Mouse (Mus musculus): Measurements from ENCODE around the gene Sdhaf1. TPM values are rescaled to one million over a fixed set of nuclear protein-coding genes. Genes with fewer than 3 reads are reported as not detected.
A peak's percentile ranks its signal among the peaks of the same experiment; 100 is the strongest.

Gene Sdhaf1
- polyA plus RNA-seq, 1 experiment, result not detected

DNA sequence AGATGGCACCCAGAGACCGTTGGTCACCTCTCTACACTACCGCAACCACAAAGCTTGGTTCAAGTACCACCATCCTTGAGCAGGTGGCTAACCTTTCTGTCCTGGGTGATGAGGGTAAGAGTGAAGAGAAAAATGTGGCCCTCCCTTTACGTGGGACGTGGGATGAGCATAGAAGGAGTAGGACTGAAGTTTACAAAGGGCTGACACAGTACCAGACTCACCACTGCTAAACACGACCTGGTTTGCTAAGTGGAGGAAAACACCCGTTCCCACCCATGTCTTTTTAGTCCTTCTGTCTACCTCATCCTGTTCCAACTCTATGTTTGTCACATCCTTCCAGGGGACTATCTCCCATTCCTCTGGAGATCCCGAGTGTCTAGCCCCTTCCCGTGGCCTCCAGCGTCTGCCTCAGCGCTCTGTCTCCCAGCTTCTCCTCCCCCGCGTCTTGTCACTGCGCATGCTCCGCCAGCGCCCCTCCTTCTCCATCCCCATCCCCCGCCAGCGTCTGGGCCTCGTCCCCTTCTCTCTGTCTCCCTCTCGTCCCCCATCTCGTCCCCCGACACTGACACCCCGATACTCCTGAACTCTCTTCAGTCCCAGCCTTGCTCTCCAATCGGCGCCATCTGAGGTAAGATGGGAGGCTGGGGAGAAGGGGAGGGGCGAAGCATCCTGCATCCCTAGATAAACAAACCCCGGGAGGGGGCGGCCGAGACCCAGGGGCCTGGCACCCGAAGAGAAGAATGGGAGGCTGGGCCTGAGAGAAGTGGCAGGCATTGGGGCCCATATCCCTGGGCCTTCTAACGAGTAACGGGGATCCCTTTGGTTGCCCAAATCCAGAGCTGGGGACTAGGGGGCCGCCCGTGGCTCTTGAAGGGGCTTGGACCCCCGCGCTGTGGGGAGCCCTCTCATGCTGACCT, 32.2 kb downstream of the Sdhaf1 start, which contains the start of gene Clip3:
Gene Clip3, plus strand, starts transcription at position 514 of the 917 bp plus-strand sequence.
- WGBS, result 6% methylated on average over 35 of the region's 35 CpGs
- TF ChIP-seq CTCF (IDR thresholded peaks at IDR 0.05; ENCODE audit: insufficient read depth, low read depth, low read length), result no peak
- peak; percentile 93 for TF ChIP-seq POLR2A (IDR thresholded peaks at IDR 0.05; ENCODE audit: insufficient read depth, low read depth, low read length)
- peak within 1 kb of the TSS; percentile 84 for H3K27ac ChIP-seq (ENCODE audit: insufficient read depth, low read depth, low read length)
- H3K4me3 ChIP-seq (ENCODE audit: insufficient read depth, low read depth, low read length), result peak within 1 kb of the TSS; percentile 86
- peaks cover 25% of the 10 kb centered on the region for H3K4me1 ChIP-seq (ENCODE audit: control insufficient read depth, insufficient read depth, low read length)

DNA sequence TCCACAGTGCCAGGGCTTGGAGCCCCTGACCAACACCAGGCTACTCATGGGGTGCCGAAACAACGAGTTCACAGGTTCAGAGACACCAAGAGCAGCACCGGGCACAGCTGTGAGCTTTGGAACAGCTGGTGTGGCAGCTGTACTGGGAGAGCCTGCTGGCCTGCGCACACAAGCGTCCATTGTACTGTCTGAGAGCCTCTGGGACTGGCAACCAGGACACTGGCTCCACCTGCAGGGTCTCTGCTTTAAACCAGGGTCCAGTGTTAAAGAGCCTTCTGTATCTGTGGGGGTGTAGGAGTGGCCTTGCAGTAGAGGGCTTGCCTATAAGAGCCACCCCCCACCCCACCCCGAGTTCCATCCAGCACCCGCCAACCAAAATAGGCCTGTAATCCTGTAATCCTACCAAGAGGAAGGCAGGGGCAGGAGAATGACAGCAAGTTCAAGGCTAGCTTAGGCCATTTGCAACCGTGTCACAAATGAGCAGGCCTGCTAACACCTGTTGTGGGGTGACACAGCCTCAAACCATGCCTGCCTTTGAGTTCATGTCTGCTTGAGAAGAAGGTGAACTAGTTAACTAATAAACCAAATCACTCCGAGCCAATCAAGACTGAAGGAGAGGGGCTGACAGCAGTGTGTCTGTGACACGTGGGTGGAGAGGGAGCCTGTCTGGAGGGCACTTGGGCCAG, 33.8 kb downstream of the Sdhaf1 start:
- peaks cover 20% of the 10 kb centered on the region for H3K4me1 ChIP-seq (ENCODE audit: control insufficient read depth, insufficient read depth, low read length)
- TF ChIP-seq POLR2A (IDR thresholded peaks at IDR 0.05; ENCODE audit: insufficient read depth, low read depth, low read length) (no peak), CTCF (IDR thresholded peaks at IDR 0.05; ENCODE audit: insufficient read depth, low read depth, low read length) (no peak)
- no peak overlapping the region for H3K4me3 ChIP-seq (ENCODE audit: insufficient read depth, low read depth, low read length)
- 63% methylated on average over 10 of the region's 10 CpGs for WGBS
- H3K27ac ChIP-seq (ENCODE audit: insufficient read depth, low read depth, low read length), result no peak overlapping the region

- TF ChIP-seq CTCF (IDR thresholded peaks at IDR 0.05; ENCODE audit: insufficient read depth, low read depth, low read length), result no peak
- no peak for TF ChIP-seq POLR2A (IDR thresholded peaks at IDR 0.05; ENCODE audit: insufficient read depth, low read depth, low read length)
- Histone ChIP-seq H3K27ac (ENCODE audit: insufficient read depth, low read depth, low read length) (no peak overlapping the region), H3K4me3 (ENCODE audit: insufficient read depth, low read depth, low read length) (no peak overlapping the region), H3K4me1 (ENCODE audit: control insufficient read depth, insufficient read depth, low read length) (peaks cover 17% of the 10 kb centered on the region)
- 77% methylated on average over 7 of the region's 7 CpGs for WGBS
These were observed 34.5 kb downstream of the Sdhaf1 start for GRCm38 (mm10) chr7:30289071-30289713.

DNA sequence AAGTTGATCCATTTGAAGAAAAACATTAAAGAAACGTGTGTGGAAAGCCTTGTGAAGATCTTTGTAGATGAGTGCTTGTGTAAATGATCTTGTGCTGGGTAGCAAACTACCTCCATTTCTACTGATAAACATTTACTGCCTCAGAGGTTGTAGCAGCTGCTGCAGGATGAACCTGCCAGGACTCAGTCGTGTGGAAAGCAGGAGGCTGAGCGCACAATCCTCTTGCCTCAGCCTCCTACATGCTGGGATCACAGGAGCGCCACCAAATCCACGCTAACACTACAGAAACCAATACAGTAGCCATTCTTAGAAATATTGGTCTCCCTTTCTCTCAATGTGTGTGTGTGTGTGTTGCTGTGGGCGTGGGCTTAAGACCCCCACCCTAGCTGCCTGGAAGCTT, 35.6 kb downstream of the Sdhaf1 start:
- Histone ChIP-seq H3K4me1 (ENCODE audit: control insufficient read depth, insufficient read depth, low read length) (peaks cover 11% of the 10 kb centered on the region), H3K27ac (ENCODE audit: insufficient read depth, low read depth, low read length) (no peak overlapping the region), H3K4me3 (ENCODE audit: insufficient read depth, low read depth, low read length) (no peak overlapping the region)
- TF ChIP-seq POLR2A (IDR thresholded peaks at IDR 0.05; ENCODE audit: insufficient read depth, low read depth, low read length) (no peak), CTCF (IDR thresholded peaks at IDR 0.05; ENCODE audit: insufficient read depth, low read depth, low read length) (no peak)
- 61% methylated on average over 6 of the region's 6 CpGs for WGBS

DNA sequence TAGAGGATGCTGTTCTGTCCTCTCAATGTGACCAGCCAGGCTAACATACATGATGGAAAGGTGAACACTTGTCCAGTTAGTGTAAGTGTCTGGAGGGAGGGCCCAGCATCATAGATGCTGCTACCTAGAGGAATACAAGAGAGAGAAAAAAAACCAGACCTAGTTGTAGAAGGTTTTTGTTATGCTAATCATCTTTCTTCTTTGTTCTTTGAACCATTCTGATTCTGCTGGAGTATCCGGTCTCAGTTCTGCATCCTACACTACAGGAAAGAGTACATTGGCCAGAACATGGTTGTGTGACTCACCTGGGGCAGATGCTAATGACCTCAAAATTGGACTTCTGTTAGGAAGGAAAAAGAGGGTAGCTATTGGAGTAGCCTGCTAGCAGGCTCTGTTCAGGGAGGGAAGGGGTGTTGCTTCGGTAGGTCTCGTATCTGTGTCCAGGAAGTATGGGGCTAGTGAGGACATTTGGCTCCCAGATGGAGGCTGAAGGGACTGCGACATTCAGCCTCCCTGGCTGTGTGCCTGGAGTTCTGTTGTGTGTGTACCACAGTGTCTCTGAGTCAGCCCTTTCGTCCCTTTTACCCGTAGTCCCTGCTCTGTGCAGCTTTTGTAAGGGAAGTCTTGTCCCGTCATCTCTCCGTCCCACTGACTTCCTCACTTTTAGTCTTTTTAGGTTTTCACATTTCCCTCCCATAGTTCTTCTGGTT, 36.8 kb downstream of the Sdhaf1 start:
- H3K27ac ChIP-seq (ENCODE audit: insufficient read depth, low read depth, low read length), result no peak overlapping the region

DNA sequence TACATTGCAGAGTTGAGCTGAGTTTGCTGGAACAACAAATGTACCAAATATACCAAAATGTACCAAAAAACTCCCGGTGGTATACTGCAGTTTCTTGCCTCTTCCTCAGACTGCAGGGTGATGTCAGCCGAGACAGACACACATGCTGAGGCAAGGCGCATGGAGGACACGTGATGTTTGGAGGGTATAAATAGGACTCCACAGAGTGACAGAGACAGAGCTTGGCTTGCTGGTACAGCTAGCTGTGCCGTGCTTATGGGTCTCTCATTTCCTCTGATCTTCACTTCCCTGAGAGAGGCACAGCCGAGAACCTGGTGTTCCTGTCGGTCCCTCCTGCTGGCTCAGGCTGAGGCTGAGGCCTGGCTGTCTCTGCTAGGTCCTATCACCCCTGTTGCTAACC, 41.0 kb downstream of the Sdhaf1 start:
- no peak overlapping the region for H3K4me3 ChIP-seq (ENCODE audit: insufficient read depth, low read depth, low read length)
- TF ChIP-seq POLR2A (IDR thresholded peaks at IDR 0.05; ENCODE audit: insufficient read depth, low read depth, low read length), result no peak
- no peak for TF ChIP-seq CTCF (IDR thresholded peaks at IDR 0.05; ENCODE audit: insufficient read depth, low read depth, low read length)
- no peak overlapping the region for H3K27ac ChIP-seq (ENCODE audit: insufficient read depth, low read depth, low read length)
- H3K4me1 ChIP-seq (ENCODE audit: control insufficient read depth, insufficient read depth, low read length), result 0 out of 2 replicates have a peak, but pooled peaks cover 4% of the 10 kb centered on the region
- WGBS, result 84% methylated on average over 7 of the region's 7 CpGs

More for the DNA sequence above, 36.8 kb downstream of the Sdhaf1 start:
- Histone ChIP-seq H3K4me3 (ENCODE audit: insufficient read depth, low read depth, low read length) (no peak overlapping the region), H3K4me1 (ENCODE audit: control insufficient read depth, insufficient read depth, low read length) (peaks cover 6% of the 10 kb centered on the region)
- 51% methylated on average over 8 of the region's 8 CpGs for WGBS
- TF ChIP-seq CTCF (IDR thresholded peaks at IDR 0.05; ENCODE audit: insufficient read depth, low read depth, low read length) (no peak), POLR2A (IDR thresholded peaks at IDR 0.05; ENCODE audit: insufficient read depth, low read depth, low read length) (no peak)

DNA sequence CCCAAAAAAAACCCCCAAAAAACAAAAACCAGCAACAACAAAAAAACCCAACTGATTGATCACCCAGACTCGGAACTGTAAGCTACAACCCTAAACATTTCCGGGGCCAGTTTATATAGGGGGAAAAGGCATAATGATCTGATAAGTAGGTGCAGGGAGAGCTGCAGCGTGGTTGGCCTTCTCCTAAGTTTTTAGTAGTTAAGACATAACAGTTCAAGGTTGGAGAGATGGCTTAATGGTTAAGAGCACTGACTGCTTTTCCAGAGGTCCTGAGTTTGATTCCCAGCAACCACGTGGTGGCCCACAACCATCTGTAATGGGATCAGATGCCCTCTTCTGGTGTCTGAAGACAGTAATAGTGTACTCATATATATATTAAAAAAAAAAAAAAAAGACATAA, 42.2 kb downstream of the Sdhaf1 start:
- 77% methylated on average over 4 of the region's 4 CpGs for WGBS

DNA sequence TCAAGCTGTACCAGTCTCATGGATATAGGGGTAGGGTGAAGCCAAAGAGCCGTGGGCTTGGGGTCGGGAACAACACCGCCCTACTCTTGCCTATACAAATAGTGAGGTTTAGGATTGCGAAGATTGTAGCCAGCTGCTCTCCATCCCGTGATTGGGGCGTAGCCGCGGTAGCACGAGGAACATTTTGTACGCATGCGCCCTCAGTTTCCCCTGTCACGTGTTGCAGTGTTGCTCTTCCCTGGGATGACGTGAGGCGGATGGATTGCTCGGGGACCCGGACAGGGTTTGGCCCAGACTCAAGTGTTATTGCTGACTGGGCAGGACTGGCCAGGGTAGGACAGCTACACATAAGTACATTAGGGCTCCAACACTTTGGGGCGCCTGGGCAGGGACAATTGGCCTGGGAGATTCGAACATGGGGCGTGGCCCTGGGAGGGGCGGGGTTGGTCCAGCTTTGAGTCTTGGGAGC, 43.0 kb downstream of the Sdhaf1 start:
- H3K4me3 ChIP-seq (ENCODE audit: insufficient read depth, low read depth, low read length), result peak overlapping the region; percentile 74
- H3K27ac ChIP-seq (ENCODE audit: insufficient read depth, low read depth, low read length), result peak overlapping the region; percentile 99
- WGBS, result under 1% methylated on average over 20 of the region's 20 CpGs
- TF ChIP-seq CTCF (IDR thresholded peaks at IDR 0.05; ENCODE audit: insufficient read depth, low read depth, low read length) (no peak), POLR2A (IDR thresholded peaks at IDR 0.05; ENCODE audit: insufficient read depth, low read depth, low read length) (peak; percentile 44; the same call in 1 of the 2 replicates)
- H3K4me1 ChIP-seq (ENCODE audit: control insufficient read depth, insufficient read depth, low read length), result 0 out of 2 replicates have a peak, but pooled peaks cover 4% of the 10 kb centered on the region

More for the DNA sequence above, 42.2 kb downstream of the Sdhaf1 start:
- H3K27ac ChIP-seq (ENCODE audit: insufficient read depth, low read depth, low read length), result no peak overlapping the region
- H3K4me1 ChIP-seq (ENCODE audit: control insufficient read depth, insufficient read depth, low read length), result 0 out of 2 replicates have a peak, but pooled peaks cover 4% of the 10 kb centered on the region
- TF ChIP-seq POLR2A (IDR thresholded peaks at IDR 0.05; ENCODE audit: insufficient read depth, low read depth, low read length) (no peak), CTCF (IDR thresholded peaks at IDR 0.05; ENCODE audit: insufficient read depth, low read depth, low read length) (no peak)
- H3K4me3 ChIP-seq (ENCODE audit: insufficient read depth, low read depth, low read length), result no peak overlapping the region
